Mouse (Mus musculus) embryonic facial prominence, embryonic 15.5 days (tissue): Measurements from ENCODE around the gene Zfp663. TPM values are rescaled to one million over a fixed set of nuclear protein-coding genes. Genes with fewer than 3 reads are reported as not detected.

Experiments used
- ATAC-seq: fragments of 200-750 bp; cut with Nextera tagmentation; 2 replicates; pipeline ENCODE4 v1.8.0; 2017; ENCODE audit warnings: low read depth, moderate TSS enrichment; ENCODE audit not compliant: insufficient number of reproducible peaks, low FRiP score, low TSS enrichment
- H3K27ac ChIP-seq: fragments of 300-500 bp; sonication (generic); replicated peaks from 2 replicates; pipeline ENCODE4 v1.5.1; 2015; ENCODE audit warnings: mild to moderate bottlenecking, inconsistent platforms
- H3K27me3 ChIP-seq: fragments of 300-500 bp; sonication (generic); 2 replicates; pipeline ENCODE4 v1.6.1; 2015; ENCODE audit warnings: inconsistent platforms
- H3K36me3 ChIP-seq: fragments of 300-500 bp; sonication (generic); 2 replicates; pipeline ENCODE4 v1.6.1; 2015; ENCODE audit warnings: mild to moderate bottlenecking, inconsistent platforms
- H3K4me1 ChIP-seq: fragments of 300-500 bp; sonication (generic); 2 replicates; pipeline ENCODE4 v1.6.1; 2015; ENCODE audit warnings: inconsistent platforms
- H3K4me2 ChIP-seq: fragments of 300-500 bp; sonication (generic); replicated peaks from 2 replicates; pipeline ENCODE4 v1.6.1; 2015; ENCODE audit warnings: mild to moderate bottlenecking, inconsistent platforms
- H3K4me3 ChIP-seq: fragments of 300-500 bp; sonication (generic); replicated peaks from 2 replicates; pipeline ENCODE4 v1.5.1; 2015; ENCODE audit warnings: mild to moderate bottlenecking, inconsistent platforms
- H3K9ac ChIP-seq: fragments of 300-500 bp; sonication (generic); 2 replicates; pipeline ENCODE4 v1.6.1; 2015; ENCODE audit warnings: inconsistent platforms
- H3K9me3 ChIP-seq: fragments of 300-500 bp; sonication (generic); replicated peaks from 2 replicates; pipeline ENCODE4 v1.6.1; 2016; ENCODE audit warnings: inconsistent platforms
- WGBS: fragments of 180-500 bp; shearing (Covaris S2); methylation state at CpG from one replicate; pipeline ENCODE4 v1.1.7; 2015; 5-methylcytosine and 5-hydroxymethylcytosine counted together
- polyA plus RNA-seq: library from polyadenylated mRNA; unstranded; fragments of >200 nt; fragmentation: Nextera tagmentation; extraction: Ambion mirVana; gene quantifications from 2 replicates; pipeline ENCODE4 v1.2.1, GENCODE M21; 2015

Zfp663 gene
- polyA plus RNA-seq, 1 experiment from 2014 or later, result 0.27 TPM

- H3K4me3 ChIP-seq, result no peak overlapping the region
- H3K36me3 ChIP-seq, result peaks cover 83% of the 10 kb centered on the region
- H3K4me2 ChIP-seq, result no peak overlapping the region
- no peaks in the 10 kb centered on the region for H3K27me3 ChIP-seq
- H3K9ac ChIP-seq, result no peak overlapping the region
- no peaks in the 10 kb centered on the region for H3K4me1 ChIP-seq
- H3K27ac ChIP-seq, result no peak overlapping the region
- no peaks in the 10 kb centered on the region for H3K9me3 ChIP-seq
- ATAC-seq, result no peak
- 89% methylated on average over 6 of the region's 6 CpGs for WGBS
These were observed 65.0 kb downstream of the Zfp663 start for GRCm38 (mm10) chr2:165303354-165304012.

- H3K27me3 ChIP-seq, result no peaks in the 10 kb centered on the region
- no peak overlapping the region for H3K9ac ChIP-seq
- WGBS, result 70% methylated on average over 3 of the region's 3 CpGs
- H3K4me3 ChIP-seq, result no peak overlapping the region
- no peak for ATAC-seq
- H3K4me2 ChIP-seq, result no peak overlapping the region
- H3K36me3 ChIP-seq, result peaks cover 91% of the 10 kb centered on the region
- no peak overlapping the region for H3K27ac ChIP-seq
- no peaks in the 10 kb centered on the region for H3K9me3 ChIP-seq
- H3K4me1 ChIP-seq, result no peaks in the 10 kb centered on the region
These were observed 67.1 kb downstream of the Zfp663 start for GRCm38 (mm10) chr2:165301409-165301808.

Other genes starting within 250 kb of the Zfp663 start
- 0.83 and 1.0 TPM in 2 replicates for gene Cdh22, start 133.9 kb downstream of the Zfp663 start, polyA plus RNA-seq
- gene Slc35c2, start 80.9 kb downstream of the Zfp663 start, polyA plus RNA-seq, result 58.7 and 59.5 TPM in 2 replicates
- gene Elmo2, start 42.2 kb downstream of the Zfp663 start, polyA plus RNA-seq, result 86.4 and 91.3 TPM in 2 replicates
- 6.8 and 7.0 TPM in 2 replicates for gene Zfp334, start 19.5 kb upstream of the Zfp663 start, polyA plus RNA-seq
- gene Ocstamp, start 31.7 kb upstream of the Zfp663 start, polyA plus RNA-seq, result 0.88 and 0.93 TPM in 2 replicates
- gene Slc13a3, start 104.5 kb upstream of the Zfp663 start, polyA plus RNA-seq, result 0.83 and 0.89 TPM in 2 replicates
- gene Trp53rka, start 124.6 kb upstream of the Zfp663 start, polyA plus RNA-seq, result 41.8 and 43.4 TPM in 2 replicates
- 15.6 and 15.8 TPM in 2 replicates for gene Slc2a10, start 135.1 kb upstream of the Zfp663 start, polyA plus RNA-seq
- gene Eya2, start 226.3 kb upstream of the Zfp663 start, polyA plus RNA-seq, result 24.4 and 25.9 TPM in 2 replicates